Mouse (Mus musculus) C2C12 (cell line): ENCODE data around the gene Slc2a2. TPM values are rescaled to one million over a fixed set of nuclear protein-coding genes. Genes with fewer than 3 reads are reported as not detected.

Experiments
- H3K27me3 ChIP-seq: one replicate; pipeline ENCODE4 v1.6.1; 2011; ENCODE audit not compliant: control insufficient read depth, insufficient read depth, insufficient read length
- H3K36me3 ChIP-seq: one replicate; pipeline ENCODE4 v1.6.1; 2011; ENCODE audit not compliant: control insufficient read depth, insufficient read depth
- H3K4me3 ChIP-seq: one replicate; pipeline ENCODE4 v1.5.1; 2011; ENCODE audit warnings: mild to moderate bottlenecking, control low read depth; ENCODE audit not compliant: poor library complexity, insufficient read depth, severe bottlenecking
- H3K79me2 ChIP-seq: one replicate; pipeline ENCODE4 v1.6.1; 2011; ENCODE audit not compliant: control insufficient read depth, insufficient read depth
- H3K79me3 ChIP-seq: one replicate; pipeline ENCODE4 v1.6.1; 2011; ENCODE audit warnings: low read depth, control low read depth
- H3ac ChIP-seq: one replicate; pipeline ENCODE3; 2011; ENCODE audit warnings: low read depth; ENCODE audit not compliant: control insufficient read depth, insufficient read length
- CEBPB ChIP-seq: IDR thresholded peaks from one replicate; pipeline ENCODE4 v1.6.1; 2011; ENCODE audit warnings: low read depth, mild to moderate bottlenecking, control low read depth, moderate library complexity
- CTCF ChIP-seq: IDR thresholded peaks from one replicate; pipeline ENCODE4 v1.5.1; 2011; ENCODE audit not compliant: control insufficient read depth, insufficient read depth, insufficient read length
- FOSL1 ChIP-seq: IDR thresholded peaks from one replicate; pipeline ENCODE4 v1.8.0; 2011; ENCODE audit warnings: mild to moderate bottlenecking, low read length; ENCODE audit not compliant: poor library complexity, insufficient read depth, severe bottlenecking
- MAX ChIP-seq: IDR thresholded peaks from one replicate; pipeline ENCODE4 v1.6.1; 2011; ENCODE audit warnings: mild to moderate bottlenecking, control low read depth
- MYOD1 ChIP-seq: IDR thresholded peaks from one replicate; pipeline ENCODE4 v1.6.1; 2011; ENCODE audit warnings: low read depth; ENCODE audit not compliant: control insufficient read depth, insufficient read length
- MYOG ChIP-seq: IDR thresholded peaks from one replicate; pipeline ENCODE4 v1.6.1; 2011; ENCODE audit not compliant: control insufficient read depth, insufficient read length; ENCODE audit errors: extremely low read depth
- USF1 ChIP-seq: IDR thresholded peaks from one replicate; pipeline ENCODE4 v1.6.1; 2011; ENCODE audit warnings: low read depth, mild to moderate bottlenecking, control low read depth, moderate library complexity
- polyA plus RNA-seq: library from polyadenylated mRNA; unstranded; fragments of >200 nt; fragmentation: generic; extraction: Trizol; gene quantifications from one replicate; pipeline ENCODE4 v1.2.1, GENCODE M21; 2012; ENCODE audit warnings: missing spikeins

The Slc2a2 gene
- polyA plus RNA-seq, 1 experiment, result not detected

DNA sequence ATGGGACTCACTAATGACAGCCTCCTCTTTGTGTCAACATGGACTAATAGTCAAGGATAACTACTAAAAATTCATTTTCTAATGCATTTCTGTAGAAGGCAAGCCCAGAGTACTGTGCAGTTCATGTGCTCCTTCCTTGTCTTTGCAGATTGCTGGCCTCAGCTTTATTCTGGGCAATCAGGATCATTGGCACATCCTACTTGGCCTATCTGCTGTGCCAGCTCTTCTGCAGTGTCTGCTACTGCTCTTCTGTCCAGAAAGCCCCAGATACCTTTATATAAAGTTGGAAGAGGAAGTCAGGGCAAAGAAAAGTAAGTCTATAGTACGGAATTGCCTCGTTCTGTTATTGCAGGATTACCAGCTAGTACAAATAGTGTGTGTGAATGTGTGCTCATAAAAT is 20.8 kb downstream of the Slc2a2 start:
- no peaks in the 10 kb centered on the region for H3K79me3 ChIP-seq
- no peaks in the 10 kb centered on the region for H3K27me3 ChIP-seq
- H3K36me3 ChIP-seq, result no peaks in the 10 kb centered on the region
- no peak overlapping the region for H3K4me3 ChIP-seq
- no peak overlapping the region for H3ac ChIP-seq
- TF ChIP-seq CTCF, result no peak
- TF ChIP-seq MAX, result no peak
- no peak for TF ChIP-seq USF1
- H3K79me2 ChIP-seq, result no peaks in the 10 kb centered on the region

DNA sequence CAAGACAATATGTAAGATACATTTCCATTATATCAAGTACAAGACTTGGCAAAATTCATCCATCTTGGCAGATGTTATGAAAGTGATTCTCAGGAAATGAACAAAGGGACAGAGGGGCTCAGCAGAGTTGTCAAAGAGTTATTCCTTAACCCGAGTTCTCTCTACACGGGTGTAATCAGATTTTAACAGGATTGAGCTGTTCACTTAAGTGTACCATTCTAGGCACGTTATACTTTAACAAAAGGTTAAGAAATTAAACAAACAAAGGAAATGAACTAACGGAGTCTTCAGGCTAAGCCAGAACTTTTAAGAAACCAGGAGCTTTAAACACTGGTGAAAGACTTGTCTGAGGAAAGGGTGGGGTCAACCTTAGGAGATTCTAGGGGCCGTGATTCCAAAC is 23.5 kb downstream of the Slc2a2 start:
- H3K79me2 ChIP-seq, result no peaks in the 10 kb centered on the region
- TF ChIP-seq MYOD1, result no peak

GRCm38 (mm10) chr3:28721838-28722237 is 24.1 kb downstream of the Slc2a2 start:
- TF ChIP-seq MYOD1, result no peak
- TF ChIP-seq MAX, result peak; percentile 41
- H3K4me3 ChIP-seq, result no peak overlapping the region
- no peaks in the 10 kb centered on the region for H3K27me3 ChIP-seq
- H3K36me3 ChIP-seq, result no peaks in the 10 kb centered on the region
- H3K79me2 ChIP-seq, result no peaks in the 10 kb centered on the region
- no peaks in the 10 kb centered on the region for H3K79me3 ChIP-seq
- H3ac ChIP-seq, result no peak overlapping the region

More for the DNA sequence above, 23.5 kb downstream of the Slc2a2 start:
- Histone ChIP-seq H3K79me3 (no peaks in the 10 kb centered on the region), H3K27me3 (no peaks in the 10 kb centered on the region), H3K4me3 (no peak overlapping the region), H3ac (no peak overlapping the region), H3K36me3 (no peaks in the 10 kb centered on the region)

- Histone ChIP-seq H3K27me3 (no peaks in the 10 kb centered on the region), H3K79me3 (no peaks in the 10 kb centered on the region), H3K79me2 (no peaks in the 10 kb centered on the region), H3K36me3 (no peaks in the 10 kb centered on the region), H3ac (no peak overlapping the region), H3K4me3 (no peak overlapping the region)
- TF ChIP-seq MYOD1, result no peak
- TF ChIP-seq CTCF, result no peak
- no peak for TF ChIP-seq CEBPB
- no peak for TF ChIP-seq FOSL1
- no peak for TF ChIP-seq MAX
- TF ChIP-seq USF1, result no peak
- TF ChIP-seq MYOG, result no peak
These were observed 24.8 kb downstream of the Slc2a2 start for GRCm38 (mm10) chr3:28722531-28722930.

GRCm38 (mm10) chr3:28723534-28723933 is 25.8 kb downstream of the Slc2a2 start:
- Histone ChIP-seq H3K27me3 (no peaks in the 10 kb centered on the region), H3K36me3 (no peaks in the 10 kb centered on the region), H3K79me2 (no peaks in the 10 kb centered on the region), H3ac (no peak overlapping the region), H3K4me3 (no peak overlapping the region), H3K79me3 (no peaks in the 10 kb centered on the region)
- TF ChIP-seq CEBPB (no peak), FOSL1 (no peak), CTCF (no peak), USF1 (no peak), MYOD1 (no peak), MYOG (no peak), MAX (no peak)

GRCm38 (mm10) chr3:28725203-28725602 is 27.5 kb downstream of the Slc2a2 start:
- Histone ChIP-seq H3K79me3 (no peaks in the 10 kb centered on the region), H3K36me3 (no peaks in the 10 kb centered on the region), H3K4me3 (no peak overlapping the region), H3ac (no peak overlapping the region), H3K27me3 (no peaks in the 10 kb centered on the region), H3K79me2 (no peaks in the 10 kb centered on the region)
- no peak for TF ChIP-seq MYOG
- no peak for TF ChIP-seq MYOD1
- no peak for TF ChIP-seq CTCF
- no peak for TF ChIP-seq USF1
- TF ChIP-seq MAX, result no peak
- no peak for TF ChIP-seq CEBPB

DNA sequence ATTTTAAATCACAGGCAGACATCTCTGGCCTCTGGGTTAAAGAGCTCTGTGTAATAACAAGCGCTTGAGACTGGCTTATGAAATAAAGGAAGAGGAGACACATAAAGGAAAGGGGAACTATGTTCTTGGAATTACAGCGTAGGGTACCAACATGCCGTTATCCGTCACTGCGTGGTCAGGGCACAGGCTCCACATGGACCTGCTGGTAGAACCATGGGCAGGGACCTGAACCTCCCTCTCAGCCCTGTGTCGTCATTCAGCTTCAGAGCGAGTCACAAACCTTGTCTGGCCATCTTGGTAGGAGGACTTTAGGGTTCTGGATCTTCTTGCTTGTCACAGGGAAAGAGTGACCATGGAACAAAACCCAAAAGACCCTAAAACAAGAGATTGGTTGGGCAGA is 28.7 kb downstream of the Slc2a2 start:
- Histone ChIP-seq H3K27me3 (no peaks in the 10 kb centered on the region), H3K4me3 (no peak overlapping the region), H3K79me2 (no peaks in the 10 kb centered on the region), H3K36me3 (no peaks in the 10 kb centered on the region), H3ac (no peak overlapping the region), H3K79me3 (no peaks in the 10 kb centered on the region)
- no peak for TF ChIP-seq MYOD1
